In the genomic region with DNA sequence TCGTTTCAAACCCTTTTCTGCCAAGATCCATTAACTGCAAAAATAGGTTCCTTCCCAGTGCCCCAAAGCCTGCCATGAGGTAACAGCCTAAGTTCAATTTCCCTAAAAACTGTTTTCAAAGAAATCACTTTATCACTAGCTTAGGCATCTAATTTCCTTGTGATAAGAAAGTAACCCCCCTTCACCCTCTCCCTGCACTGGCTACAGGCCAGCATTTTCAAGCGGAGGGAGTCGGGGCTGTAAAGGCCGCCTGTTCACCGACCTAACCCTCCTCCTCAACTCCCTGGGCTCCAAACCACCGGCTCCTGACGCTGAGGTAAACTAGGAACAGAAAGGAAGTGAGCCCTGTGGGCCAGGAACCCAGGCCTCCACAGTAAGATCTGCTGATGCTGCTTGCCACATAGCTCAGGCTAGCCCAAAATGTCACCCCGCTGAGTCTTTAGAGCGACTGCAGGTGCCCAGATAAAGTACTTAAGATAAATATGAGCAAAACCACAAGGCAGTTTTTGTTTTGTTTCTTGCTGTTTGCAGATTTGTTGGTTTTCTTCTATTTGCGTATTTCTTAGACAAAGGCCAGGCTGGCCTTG, we compare ENCODE assay signal across 15 mouse cellular contexts.
A peak's percentile ranks its signal among the peaks of the same experiment; 100 is the strongest.
DNase-seq lines count a peak whose midpoint lies in the region; ATAC-seq lines count a peak whose summit lies in the region.
"Had no signal": no experiment of that assay in that cellular context is flagged by ENCODE, and none has a peak within 500 bp of the region (broad histone marks: within the 10 kb centered on the region; RNA-seq: fewer than 3 reads in every experiment).

No protein-coding gene starts in this region.

- H3K27me3 ChIP-seq in kidney, embryonic 16.5 days (ENCODE audit: insufficient read depth, low read length), result no peaks in the 10 kb centered on the region
- H3K27me3 ChIP-seq in liver, embryonic 13.5 days, result no peaks in the 10 kb centered on the region
- H3K27me3 ChIP-seq: embryonic facial prominence, embryonic 12.5 days; hindbrain, embryonic 13.5 days; midbrain, embryonic 12.5 days had no signal

- no peaks in the 10 kb centered on the region for H3K36me3 ChIP-seq in kidney, embryonic 16.5 days (ENCODE audit: insufficient read depth, low read length)
- H3K36me3 ChIP-seq in liver, embryonic 13.5 days, result no peaks in the 10 kb centered on the region
- H3K36me3 ChIP-seq: embryonic facial prominence, embryonic 12.5 days; heart, embryonic 15.5 days; hindbrain, embryonic 13.5 days; midbrain, embryonic 12.5 days had no signal

- 38% methylated on average over 10 of the region's 10 CpGs for WGBS in kidney, embryonic 16.5 days
- WGBS in liver, embryonic 13.5 days (ENCODE audit: insufficient replicate concordance), result 36% methylated on average over 10 of the region's 10 CpGs

- H3K27ac ChIP-seq in kidney, embryonic 16.5 days (ENCODE audit: low read length), result peak overlapping the region; percentile 7
- 0 out of 2 replicates have a peak overlapping the region, but pooled peaks have one; percentile 3 for H3K27ac ChIP-seq in liver, embryonic 13.5 days
- H3K27ac ChIP-seq: embryonic facial prominence, embryonic 12.5 days; heart, embryonic 15.5 days; hindbrain, embryonic 13.5 days; midbrain, embryonic 12.5 days had no signal

- H3K9ac ChIP-seq in kidney, embryonic 16.5 days (replicated peaks; ENCODE audit: low read length), result no peak overlapping the region
- no peak overlapping the region for H3K9ac ChIP-seq in liver, embryonic 13.5 days
- H3K9ac ChIP-seq: embryonic facial prominence, embryonic 12.5 days; heart, embryonic 15.5 days; hindbrain, embryonic 13.5 days; midbrain, embryonic 12.5 days had no signal

- peaks cover 60% of the 10 kb centered on the region for H3K4me1 ChIP-seq in kidney, embryonic 16.5 days (ENCODE audit: insufficient read depth, low read length)
- peaks cover 50% of the 10 kb centered on the region for H3K4me1 ChIP-seq in liver, embryonic 13.5 days (replicated peaks)

- DNase-seq in kidney, postnatal 25 days, result no peak
- peak; percentile 17 for DNase-seq in ovary, adult 18-20 months (ENCODE audit: low spot score)
- DNase-seq in ovary, postnatal 14 days (ENCODE audit: low spot score), result no peak
- no peak for DNase-seq in liver, embryonic 13.5 days
- DNase-seq in spleen, postnatal 4 days (ENCODE audit: low spot score in 2 of 2), result no peak
- no peak for DNase-seq in yolk sac, embryonic 10.5 days (ENCODE audit: low spot score)
- DNase-seq: adrenal gland, postnatal 14 days; layer of hippocampus, postnatal 36 days; lung, postnatal 36 days had no signal

- peak; percentile 43 for ATAC-seq in kidney, embryonic 16.5 days (ENCODE audit: low FRiP score, low TSS enrichment)
- 0 out of 2 replicates have a peak, but pooled peaks have one; percentile 15 for ATAC-seq in liver, embryonic 13.5 days (ENCODE audit: low read depth)
- ATAC-seq: forebrain, embryonic 16.5 days had no signal

- no peak overlapping the region for H3K4me2 ChIP-seq in kidney, embryonic 16.5 days (replicated peaks; ENCODE audit: low read depth, low read length)
- H3K4me2 ChIP-seq in liver, embryonic 13.5 days, result no peak overlapping the region
- H3K4me2 ChIP-seq: embryonic facial prominence, embryonic 12.5 days; heart, embryonic 15.5 days; hindbrain, embryonic 13.5 days; midbrain, embryonic 12.5 days had no signal

- no peak overlapping the region for H3K4me3 ChIP-seq in kidney, embryonic 16.5 days (ENCODE audit: low read length)
- H3K4me3 ChIP-seq in liver, embryonic 13.5 days (replicated peaks), result no peak overlapping the region
- H3K4me3 ChIP-seq: embryonic facial prominence, embryonic 12.5 days; heart, embryonic 15.5 days; hindbrain, embryonic 13.5 days; midbrain, embryonic 12.5 days had no signal

- no peaks in the 10 kb centered on the region for H3K9me3 ChIP-seq in kidney, embryonic 16.5 days (ENCODE audit: low read length)
- H3K9me3 ChIP-seq in liver, embryonic 13.5 days (replicated peaks), result no peaks in the 10 kb centered on the region
- H3K9me3 ChIP-seq: embryonic facial prominence, embryonic 12.5 days; heart, embryonic 15.5 days; hindbrain, embryonic 13.5 days; midbrain, embryonic 12.5 days had no signal
